Mouse (Mus musculus) cerebellum, adult 2 months (tissue): ENCODE results near the gene Pld3. TPM values are rescaled to one million over a fixed set of nuclear protein-coding genes. Genes with fewer than 3 reads are reported as not detected.

Experiments used
- DNase-seq, 2 experiments: peaks; one replicate each; pipeline ENCODE4 v3.0.0; 2021
- H3K27ac ChIP-seq: fragments of 200-500 bp; 2 replicates; pipeline ENCODE4 v1.5.1; 2012; ENCODE audit warnings: low read length, control low read depth, inconsistent platforms; ENCODE audit not compliant: insufficient read depth
- H3K27me3 ChIP-seq: fragments of 200-500 bp; 2 replicates; pipeline ENCODE4 v1.6.1; 2012; ENCODE audit warnings: inconsistent platforms, mild to moderate bottlenecking, low read length, moderate library complexity; ENCODE audit not compliant: control insufficient read depth, insufficient read depth
- H3K4me1 ChIP-seq: fragments of 200-500 bp; 2 replicates; pipeline ENCODE4 v1.6.1; 2011; ENCODE audit warnings: low read length; ENCODE audit not compliant: control insufficient read depth, insufficient read depth
- H3K4me3 ChIP-seq: fragments of 200-500 bp; replicated peaks from 2 replicates; pipeline ENCODE3; 2011; ENCODE audit warnings: mild to moderate bottlenecking, low read depth, low read length, control low read depth; ENCODE audit not compliant: insufficient read depth
- CTCF ChIP-seq: fragments of 200-500 bp; IDR thresholded peaks from 2 replicates; pipeline ENCODE4 v1.5.1; 2011; ENCODE audit warnings: low read depth, mild to moderate bottlenecking, control low read depth, low read length, moderate library complexity, borderline replicate concordance; ENCODE audit not compliant: insufficient read depth
- POLR2A ChIP-seq: fragments of 200-500 bp; IDR thresholded peaks from 2 replicates; pipeline ENCODE4 v1.6.1; 2011; ENCODE audit warnings: low read length, control low read depth, borderline replicate concordance; ENCODE audit not compliant: insufficient read depth
- WGBS: fragments of 180-500 bp; shearing (Covaris S2); methylation state at CpG from one replicate; pipeline ENCODE4 v1.1.7; 2018; 5-methylcytosine and 5-hydroxymethylcytosine counted together
- polyA plus RNA-seq: library from polyadenylated mRNA; depleted of rRNA; stranded (reverse); fragments of >200 nt; gene quantifications from 2 replicates; pipeline ENCODE4 v1.2.3, GENCODE M21; 2012; rRNA removed

Pld3 gene
- 220 and 242 TPM in 2 replicates for polyA plus RNA-seq

- peak; percentile 97 to 99 for DNase-seq
- Histone ChIP-seq H3K27ac (peak within 1 kb of the TSS; percentile 39; the same call in 1 of the 2 replicates), H3K27me3 (no peaks in the 10 kb centered on the region), H3K4me1 (no peaks in the 10 kb centered on the region), H3K4me3 (peak within 1 kb of the TSS; percentile 91)
- TF ChIP-seq CTCF (no peak), POLR2A (peak; percentile 97)
- under 1% methylated on average over 41 of the region's 41 CpGs for WGBS
These were observed at the start of gene Pld3, which contains the start of gene 2310022A10Rik for GRCm38 (mm10) chr7:27552931-27553513. Gene Pld3, minus strand, starts transcription at chr7:27553218. Gene 2310022A10Rik, plus strand, starts transcription at chr7:27553233.

- TF ChIP-seq POLR2A (no peak), CTCF (no peak)
- Histone ChIP-seq H3K27me3 (no peaks in the 10 kb centered on the region), H3K4me3 (no peak overlapping the region), H3K4me1 (peaks cover 79% of the 10 kb centered on the region), H3K27ac (peak overlapping the region; percentile 98)
- WGBS: 17% methylated on average over 2 of the region's 2 CpGs
- DNase-seq: peak; percentile 48 to 64
These were observed 49.1 kb upstream of the Pld3 start for GRCm38 (mm10) chr7:27602161-27602560.

- DNase-seq: peak in 1 of 2 experiments; percentile 41
- H3K27ac ChIP-seq: peak overlapping the region; percentile 98
- H3K27me3 ChIP-seq: no peaks in the 10 kb centered on the region
- WGBS: 36% methylated on average over 4 of the region's 4 CpGs
- H3K4me3 ChIP-seq: no peak overlapping the region
- peaks cover 78% of the 10 kb centered on the region for H3K4me1 ChIP-seq
- TF ChIP-seq POLR2A: no peak
- no peak for TF ChIP-seq CTCF
These were observed 48.6 kb upstream of the Pld3 start for GRCm38 (mm10) chr7:27601628-27602027.

- H3K27me3 ChIP-seq: no peaks in the 10 kb centered on the region
- WGBS: 68% methylated on average over 7 of the region's 7 CpGs
- peak in 1 of 2 experiments; percentile 42 for DNase-seq
- TF ChIP-seq CTCF: no peak
- TF ChIP-seq POLR2A: no peak
- H3K4me3 ChIP-seq: no peak overlapping the region
- H3K27ac ChIP-seq: 0 out of 2 replicates have a peak overlapping the region, but pooled peaks have one; percentile 6
- H3K4me1 ChIP-seq: peaks cover 56% of the 10 kb centered on the region
These were observed 45.0 kb upstream of the Pld3 start for GRCm38 (mm10) chr7:27598053-27598452.

GRCm38 (mm10) chr7:27596586-27597503 is 43.8 kb upstream of the Pld3 start:
- WGBS: 30% methylated on average over 10 of the region's 10 CpGs

GRCm38 (mm10) chr7:27592934-27593645 is 40.1 kb upstream of the Pld3 start:
- DNase-seq: peak in 1 of 2 experiments; percentile 35
- Histone ChIP-seq H3K4me1 (peaks cover 25% of the 10 kb centered on the region), H3K4me3 (peak overlapping the region; percentile 96), H3K27me3 (no peaks in the 10 kb centered on the region), H3K27ac (peak overlapping the region; percentile 97)
- TF ChIP-seq POLR2A (no peak), CTCF (no peak)
- WGBS: 33% methylated on average over 12 of the region's 12 CpGs

More at GRCm38 (mm10) chr7:27596586-27597503, 43.8 kb upstream of the Pld3 start:
- Histone ChIP-seq H3K4me3 (no peak overlapping the region), H3K27ac (peak overlapping the region; percentile 6), H3K4me1 (peaks cover 52% of the 10 kb centered on the region), H3K27me3 (no peaks in the 10 kb centered on the region)
- peak in 1 of 2 experiments; percentile 52 for DNase-seq
- TF ChIP-seq CTCF: no peak
- no peak for TF ChIP-seq POLR2A

- TF ChIP-seq CTCF (no peak), POLR2A (no peak)
- peaks cover 17% of the 10 kb centered on the region for H3K4me1 ChIP-seq
- H3K27me3 ChIP-seq: no peaks in the 10 kb centered on the region
- DNase-seq: peak in 1 of 2 experiments; percentile 61
- H3K27ac ChIP-seq: peak overlapping the region; percentile 97
- peak overlapping the region; percentile 96 for H3K4me3 ChIP-seq
- 1% methylated on average over 17 of the region's 17 CpGs for WGBS
These were observed 39.4 kb upstream of the Pld3 start for GRCm38 (mm10) chr7:27592217-27592929.
